Mouse (Mus musculus) kidney, adult 18-20 months (tissue): ENCODE data around the gene Dnlz.

Experiments used
- DNase-seq: peaks from one replicate; pipeline ENCODE4 v3.0.0; 2021

Gene Dnlz

GRCm38 (mm10) chr2:26356678-26357077, 4.8 kb upstream of the Dnlz start:
- no peak for DNase-seq

- no peak for DNase-seq
These were observed 4.3 kb upstream of the Dnlz start for GRCm38 (mm10) chr2:26356231-26356630.

DNA sequence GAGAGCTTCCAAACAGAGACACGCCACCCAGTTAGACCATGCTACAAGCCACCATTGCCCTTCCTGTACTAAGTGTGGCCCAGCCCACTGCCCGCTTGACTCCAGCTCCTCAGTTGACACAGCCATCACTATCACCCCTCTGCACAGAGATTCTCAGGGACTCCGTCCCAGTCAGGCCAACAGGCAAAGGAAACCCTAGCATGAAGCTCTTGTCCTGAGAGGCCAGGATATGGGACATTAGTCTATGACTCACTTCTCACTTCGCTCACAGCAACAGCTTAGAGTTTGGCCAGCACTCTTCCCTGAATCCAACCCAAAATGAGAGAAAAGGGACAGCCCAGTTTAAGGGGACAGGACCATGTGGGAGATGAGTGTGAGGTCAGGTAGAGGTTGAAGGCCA, 2.5 kb upstream of the Dnlz start:
- no peak for DNase-seq

DNA sequence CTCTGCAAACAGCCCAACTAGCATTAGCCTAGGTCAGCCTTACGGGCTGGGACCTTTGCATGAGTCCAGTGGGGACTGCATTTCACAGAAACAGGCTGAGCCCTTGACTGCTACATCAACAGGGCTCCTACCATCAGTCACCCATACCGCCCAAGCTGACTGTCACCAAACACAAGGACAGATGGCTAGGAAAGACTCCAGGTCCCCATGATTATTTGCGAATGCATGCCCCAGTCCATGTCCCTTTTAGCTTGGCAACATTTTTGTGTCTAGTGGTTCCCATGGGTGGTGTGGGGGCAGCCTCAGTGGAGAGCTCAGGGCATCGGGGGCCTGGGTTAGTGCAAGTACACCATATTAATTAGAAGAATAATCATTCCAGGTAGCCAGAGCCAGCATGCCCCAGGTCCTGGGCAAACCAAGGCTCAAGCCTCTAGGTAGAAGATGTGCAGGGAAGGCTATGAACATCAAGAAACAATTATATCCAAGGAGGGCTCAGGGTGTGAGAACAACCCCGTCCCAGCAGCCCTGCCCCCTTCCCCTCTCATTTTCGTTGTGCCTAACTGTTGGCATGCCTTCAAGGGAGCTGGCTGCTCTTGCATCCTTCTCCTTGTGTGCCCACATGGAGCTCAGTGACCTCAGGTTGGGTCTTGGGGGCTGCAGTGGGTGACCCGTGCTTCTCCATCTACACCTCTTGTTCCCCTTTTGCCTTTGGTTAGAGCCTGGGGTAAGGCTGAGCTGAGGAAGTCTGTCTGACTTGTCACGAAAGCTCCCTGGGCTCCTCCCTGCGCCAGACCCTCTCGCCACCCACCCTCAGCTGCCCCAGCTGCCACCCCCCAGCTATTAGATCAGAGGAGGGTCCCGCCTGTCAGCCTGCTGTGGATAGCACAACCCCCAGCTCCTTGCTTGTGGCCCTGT, 1.4 kb upstream of the Dnlz start:
- DNase-seq, result no peak

DNA sequence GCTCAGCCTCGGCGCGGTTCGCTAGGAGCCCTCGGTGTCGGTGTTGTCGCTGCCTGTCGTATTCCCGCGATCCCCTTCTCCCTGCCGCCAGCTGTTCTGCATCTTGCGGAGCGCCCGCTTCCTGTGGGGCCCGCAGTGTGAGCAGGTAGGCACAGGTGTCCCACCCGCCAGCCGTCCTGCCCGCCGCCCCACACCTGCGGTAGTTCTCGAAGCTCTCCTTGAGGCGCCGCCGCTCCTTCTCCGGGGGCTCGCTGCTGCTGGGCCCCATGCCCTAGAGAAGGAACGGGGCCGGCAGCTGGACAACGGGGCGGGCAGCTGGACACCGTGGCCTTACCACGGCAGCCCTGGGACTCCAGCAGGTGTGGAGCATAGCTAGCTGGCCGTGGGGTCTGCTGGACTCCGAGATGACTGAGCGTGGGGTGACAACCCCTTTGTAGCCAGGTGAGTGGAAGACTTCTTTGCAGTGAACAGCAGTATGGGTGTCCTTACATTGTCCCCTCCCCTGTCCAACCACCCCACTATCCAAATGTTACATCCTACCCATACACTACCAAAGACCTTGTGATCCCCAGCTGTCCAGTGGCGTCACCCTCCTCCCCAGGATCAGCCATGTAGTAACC, 491 bp upstream of the Dnlz start:
- DNase-seq, result no peak

GRCm38 (mm10) chr2:26348241-26348640, 3.7 kb downstream of the Dnlz start:
- no peak for DNase-seq

- DNase-seq, result peak; percentile 38
These were observed 9.1 kb downstream of the Dnlz start for GRCm38 (mm10) chr2:26342609-26343490.

DNA sequence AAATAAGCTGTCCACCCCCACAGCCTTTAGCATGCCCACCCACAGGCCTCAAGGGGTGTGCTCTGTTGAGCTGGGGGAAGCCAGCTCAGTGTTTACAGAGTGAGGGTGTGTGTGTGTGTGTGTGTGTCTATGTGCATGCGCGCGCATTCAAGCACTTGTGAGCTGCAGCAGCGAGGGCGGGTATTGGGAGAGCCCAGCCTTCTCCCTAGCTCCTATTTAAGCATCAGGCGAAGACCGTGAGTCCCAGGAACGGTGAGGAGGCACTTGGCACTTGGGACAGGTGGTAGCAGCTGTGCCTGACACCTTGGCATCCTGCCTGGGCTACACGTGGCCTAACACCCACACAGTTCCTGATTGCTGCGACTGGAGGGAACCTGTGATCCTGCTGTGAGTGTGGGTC, 9.9 kb downstream of the Dnlz start:
- peak; percentile 46 for DNase-seq

DNA sequence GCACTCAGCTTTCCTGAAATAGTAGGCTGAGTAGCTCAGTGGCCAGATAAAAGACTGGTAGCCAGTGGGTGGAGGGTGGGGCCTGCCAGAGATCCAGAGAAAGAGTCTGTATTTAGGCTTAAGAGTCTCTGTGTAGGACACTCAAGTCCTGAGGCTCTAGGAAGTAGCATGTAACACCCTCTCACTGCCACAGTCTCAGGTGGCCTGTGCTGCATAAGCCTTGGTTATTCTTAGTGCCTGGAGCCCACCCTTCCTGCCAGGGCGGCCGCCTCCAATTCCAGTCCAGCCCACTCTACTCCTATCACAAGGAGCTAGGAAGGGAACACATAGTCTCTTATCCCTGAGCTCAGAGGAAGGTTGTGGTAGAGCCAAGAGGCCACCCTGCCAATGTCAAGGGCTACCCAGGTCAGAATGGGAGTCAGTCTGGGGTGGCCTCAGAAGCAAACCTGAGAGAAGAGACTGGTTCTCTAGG, 10.4 kb downstream of the Dnlz start:
- no peak for DNase-seq

GRCm38 (mm10) chr2:26339204-26339551, 12.7 kb downstream of the Dnlz start:
- peak; percentile 42 for DNase-seq

DNA sequence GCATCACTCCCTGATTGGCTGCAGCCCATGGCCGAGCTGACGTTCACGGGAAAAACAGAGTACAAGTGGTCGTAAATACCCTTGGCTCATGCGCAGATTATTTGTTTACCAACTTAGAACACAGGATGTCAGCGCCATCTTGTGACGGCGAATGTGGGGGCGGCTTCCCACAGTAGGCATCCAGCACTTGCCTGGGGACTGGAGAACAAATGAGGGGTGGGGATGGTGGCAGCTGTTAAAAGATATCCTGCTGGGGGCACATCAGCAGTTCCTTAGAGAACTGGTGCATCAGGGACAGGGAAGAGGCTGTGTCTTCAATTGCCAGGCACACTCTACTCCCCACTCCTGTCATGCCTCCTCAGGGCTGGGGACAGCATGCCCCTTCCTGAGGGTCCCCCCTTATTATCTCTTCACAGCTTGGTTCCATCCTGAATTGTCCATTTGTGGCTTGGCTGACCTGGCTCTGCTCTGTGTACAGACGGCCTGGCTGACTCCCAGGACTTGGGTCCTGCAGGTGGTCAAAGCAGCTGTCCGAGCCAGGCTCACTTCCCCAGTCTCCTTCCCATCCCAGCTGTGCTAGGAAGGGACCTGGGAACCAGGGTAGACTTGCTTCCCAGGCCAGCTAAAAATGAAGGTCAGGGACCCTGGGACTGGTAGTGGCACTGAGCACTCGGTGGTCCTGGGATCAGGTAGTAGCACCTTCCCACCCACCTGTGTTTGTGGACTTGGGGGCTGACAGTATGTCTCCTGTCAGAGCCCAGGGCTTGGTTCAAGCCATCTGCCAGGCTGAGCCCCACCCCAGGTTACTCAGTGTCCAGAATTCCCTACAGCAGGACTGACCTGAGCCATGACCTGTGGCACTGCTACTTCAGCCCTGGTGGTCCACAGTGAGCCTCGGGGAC, 13.4 kb downstream of the Dnlz start:
- DNase-seq, result no peak

GRCm38 (mm10) chr2:26330702-26331101, 21.2 kb downstream of the Dnlz start:
- DNase-seq, result no peak

GRCm38 (mm10) chr2:26330056-26330468, 21.8 kb downstream of the Dnlz start:
- no peak for DNase-seq

GRCm38 (mm10) chr2:26329402-26329801, 22.5 kb downstream of the Dnlz start:
- no peak for DNase-seq

GRCm38 (mm10) chr2:26327852-26328251, 24.1 kb downstream of the Dnlz start:
- no peak for DNase-seq

GRCm38 (mm10) chr2:26325386-26326181, 26.3 kb downstream of the Dnlz start:
- DNase-seq, result peak; percentile 60

- no peak for DNase-seq
These were observed 27.0 kb downstream of the Dnlz start for GRCm38 (mm10) chr2:26324917-26325316.

DNA sequence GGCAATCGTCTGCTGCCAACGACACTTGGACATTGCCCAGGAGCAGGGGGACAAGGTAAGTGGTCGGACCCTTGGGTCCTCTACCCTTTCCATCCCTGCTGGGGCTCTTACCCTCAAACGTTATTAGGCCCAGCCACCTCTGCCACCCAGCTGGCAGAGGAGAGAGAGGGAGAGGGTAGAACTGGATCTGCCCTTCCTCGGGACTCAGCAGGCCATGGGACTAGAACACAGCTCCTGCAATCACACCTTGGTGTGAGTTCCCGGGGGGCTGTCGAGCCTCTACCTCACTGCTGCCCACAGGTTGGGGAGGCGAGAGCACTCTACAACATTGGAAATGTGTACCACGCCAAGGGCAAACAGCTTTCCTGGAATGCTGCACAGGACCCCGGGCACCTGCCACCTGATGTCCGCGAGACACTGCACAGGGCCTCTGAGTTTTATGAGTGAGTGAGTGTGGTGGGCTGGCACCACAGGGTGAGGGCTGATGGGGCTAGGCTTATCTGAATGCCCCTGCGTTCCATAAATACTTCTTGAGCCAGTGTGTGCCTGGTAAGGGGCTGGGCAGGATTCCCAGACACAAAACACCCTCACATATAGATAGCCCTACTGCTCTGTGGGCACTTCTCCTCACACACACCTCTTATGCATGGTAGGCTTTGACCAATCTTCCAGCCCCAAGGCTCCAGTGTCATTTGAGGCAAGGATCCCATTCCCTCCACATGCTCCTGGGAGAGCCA, 28.2 kb downstream of the Dnlz start:
- DNase-seq, result no peak

- DNase-seq, result no peak
These were observed 31.4 kb downstream of the Dnlz start for GRCm38 (mm10) chr2:26320245-26321185.
